Mouse (Mus musculus) layer of hippocampus, postnatal 25 days (tissue): ENCODE measurements at regions not wholly inside any gene's neighbourhood (a gene's known extent, or its start where the extent isn't known, plus 50 kb on each side); places are given as distances from the start of the nearest gene placed in this dataset.

Source experiments
- DNase-seq, 2 experiments: peaks; one replicate each; pipeline ENCODE4 v3.0.0; 2022; ENCODE audit warnings: mixed read lengths in 2 of 2, low spot score in 1 of 2; ENCODE audit errors: extremely low spot score in 1 of 2

DNA sequence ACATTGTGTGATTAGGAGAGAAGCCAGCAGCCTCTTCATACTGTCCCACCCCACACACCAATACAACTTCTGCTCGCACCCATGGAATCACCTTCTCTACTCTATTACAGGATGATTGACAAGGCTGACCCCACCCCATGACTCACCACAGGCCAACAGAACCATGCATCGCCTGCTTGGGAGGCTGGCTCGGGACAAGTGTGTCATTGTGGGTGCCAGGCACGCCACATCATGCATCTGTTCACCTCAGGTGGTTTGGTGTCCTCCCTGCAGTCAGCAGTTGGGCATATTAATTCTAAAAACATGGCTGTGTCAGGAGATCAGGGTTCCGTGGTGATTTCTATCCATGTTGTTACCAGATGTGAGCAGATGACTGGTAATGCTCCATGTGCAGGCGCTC is 215.3 kb upstream of the Sulf2 start:
- no peak for DNase-seq

DNA sequence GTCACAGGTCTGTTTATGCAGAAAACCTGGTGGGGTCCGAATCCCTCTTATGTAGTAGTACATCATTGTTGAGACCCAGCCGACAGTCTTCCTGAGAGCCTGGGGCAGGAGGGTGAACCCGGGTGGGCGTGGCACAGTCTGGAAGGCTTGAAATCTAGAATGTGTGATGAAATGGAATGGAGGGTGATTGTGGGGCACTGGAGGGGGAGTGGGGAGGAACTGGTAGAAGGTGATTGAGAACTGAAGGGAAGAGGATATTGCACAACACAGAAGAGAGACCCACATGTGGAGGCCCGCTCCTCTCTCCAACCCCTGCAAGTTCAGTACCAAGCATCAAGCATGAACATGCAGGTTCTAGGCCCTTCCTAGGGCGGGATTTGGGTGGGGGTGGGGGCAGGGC is 206.2 kb upstream of the Sulf2 start:
- no peak for DNase-seq

DNA sequence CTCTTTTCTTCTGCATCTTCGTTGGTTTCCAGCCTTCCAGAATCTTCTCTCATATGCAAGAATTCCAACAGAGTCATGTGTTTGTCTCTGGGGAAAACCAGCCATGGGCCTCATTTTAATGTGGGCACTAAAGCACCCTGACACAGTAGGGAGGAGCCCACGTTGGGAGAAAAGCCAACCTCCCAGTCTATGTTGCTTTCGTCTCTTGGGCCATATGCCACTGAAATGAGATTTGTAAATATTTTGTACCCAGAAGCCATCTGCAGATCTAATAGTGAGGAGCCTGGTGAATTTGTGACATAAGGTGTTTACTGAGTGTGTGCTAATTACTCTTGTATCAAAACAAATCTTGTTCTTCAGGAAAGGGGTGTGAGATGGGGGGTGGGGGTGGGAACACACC is 205.3 kb upstream of the Sulf2 start:
- peak in 1 of 2 experiments; percentile 24 for DNase-seq

DNA sequence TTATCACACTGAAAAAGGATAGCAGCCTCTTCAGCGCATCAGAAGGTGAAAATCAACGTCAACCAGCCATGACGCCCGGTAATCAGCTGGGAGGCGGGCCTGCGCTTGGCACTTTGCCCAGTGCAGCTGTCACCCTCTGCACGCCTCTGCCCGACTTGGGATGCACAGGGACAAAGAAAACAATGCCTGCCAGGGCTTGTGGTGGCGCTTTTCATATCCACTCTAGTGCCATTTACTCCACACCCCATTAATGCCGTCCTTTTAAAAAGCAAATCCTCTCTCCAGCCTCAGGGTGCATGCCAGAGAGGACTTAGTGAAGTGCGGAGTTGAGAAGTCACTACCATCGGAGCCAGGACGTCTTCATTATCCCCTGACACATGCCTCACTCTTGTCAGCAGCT is 204.5 kb upstream of the Sulf2 start:
- DNase-seq, result no peak

DNA sequence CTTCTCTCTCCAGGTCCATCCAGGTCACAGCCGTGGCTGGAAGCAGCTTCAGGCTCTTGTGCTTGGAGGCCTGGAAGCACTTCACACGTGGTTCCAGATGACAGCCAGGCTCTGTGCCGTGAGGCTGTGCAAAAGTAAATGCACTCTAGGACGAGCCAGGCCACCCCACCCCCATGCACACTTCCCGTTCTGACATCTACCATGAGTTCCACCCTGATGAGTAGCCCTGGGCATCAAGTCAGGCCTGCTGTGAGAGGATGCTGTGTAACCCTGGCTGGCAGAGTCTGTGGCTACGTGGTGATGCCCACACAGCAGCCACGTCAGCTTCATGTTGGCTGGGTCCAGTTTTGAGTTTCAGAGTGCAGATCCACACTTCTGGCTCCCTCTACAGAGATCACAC is 202.4 kb upstream of the Sulf2 start:
- no peak for DNase-seq

DNA sequence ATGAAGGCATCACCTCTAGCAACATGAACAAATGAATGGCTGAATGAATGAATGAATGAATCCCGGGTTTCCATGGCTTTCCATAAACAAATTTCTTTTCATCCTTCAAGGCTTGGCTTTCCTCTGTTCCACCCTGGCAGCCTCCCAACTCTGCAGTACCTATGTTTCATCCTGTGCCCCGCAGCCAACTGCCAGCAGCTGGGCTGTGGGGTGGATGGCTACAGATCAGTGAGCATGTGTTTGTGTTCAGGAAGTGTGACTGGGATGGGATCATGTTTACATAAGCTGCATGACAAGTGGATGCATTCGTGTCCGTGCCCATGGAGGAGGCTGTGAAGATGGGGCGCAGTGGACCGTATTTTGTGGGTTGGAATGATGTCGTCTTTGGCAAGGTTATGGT is 200.5 kb upstream of the Sulf2 start:
- DNase-seq, result no peak

DNA sequence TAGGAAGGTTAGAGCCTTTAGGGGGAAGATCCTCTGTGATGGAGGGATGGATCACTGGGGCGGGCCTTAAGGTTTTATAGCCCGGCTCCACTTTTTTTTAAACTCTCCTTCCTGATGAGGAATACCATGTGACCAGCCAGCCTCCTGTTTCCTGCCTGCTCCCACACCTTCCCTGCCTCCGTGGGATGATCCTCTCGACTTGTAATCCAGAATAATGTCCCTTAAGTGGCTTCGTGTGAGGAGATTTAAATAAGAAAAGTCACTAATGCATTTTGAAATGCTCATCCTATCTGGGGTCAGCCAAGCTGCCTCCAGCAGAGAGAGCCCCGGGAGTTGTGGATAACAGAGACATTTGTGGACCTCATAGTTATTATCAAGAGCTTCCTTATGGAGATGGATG is 200.0 kb upstream of the Sulf2 start:
- DNase-seq, result no peak

DNA sequence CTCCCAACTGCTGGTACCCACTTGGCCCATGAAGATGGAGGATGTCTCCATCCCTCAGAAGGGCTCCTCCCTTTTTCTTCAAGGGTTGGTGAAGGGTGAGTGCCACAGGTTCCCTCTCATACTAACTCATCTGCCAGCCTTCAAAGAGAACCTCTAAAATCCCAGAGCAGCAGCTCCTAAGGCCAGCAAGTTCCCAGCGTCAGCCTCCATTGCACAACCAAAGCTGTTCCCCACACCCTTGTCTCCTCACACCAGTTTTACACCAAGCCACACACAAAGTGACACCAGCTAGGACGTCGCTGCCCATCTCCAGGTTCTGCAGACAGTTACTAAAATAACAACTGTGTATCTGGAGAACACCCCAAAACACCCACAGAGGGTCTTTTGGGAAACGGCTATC is 198.9 kb upstream of the Sulf2 start:
- no peak for DNase-seq

DNA sequence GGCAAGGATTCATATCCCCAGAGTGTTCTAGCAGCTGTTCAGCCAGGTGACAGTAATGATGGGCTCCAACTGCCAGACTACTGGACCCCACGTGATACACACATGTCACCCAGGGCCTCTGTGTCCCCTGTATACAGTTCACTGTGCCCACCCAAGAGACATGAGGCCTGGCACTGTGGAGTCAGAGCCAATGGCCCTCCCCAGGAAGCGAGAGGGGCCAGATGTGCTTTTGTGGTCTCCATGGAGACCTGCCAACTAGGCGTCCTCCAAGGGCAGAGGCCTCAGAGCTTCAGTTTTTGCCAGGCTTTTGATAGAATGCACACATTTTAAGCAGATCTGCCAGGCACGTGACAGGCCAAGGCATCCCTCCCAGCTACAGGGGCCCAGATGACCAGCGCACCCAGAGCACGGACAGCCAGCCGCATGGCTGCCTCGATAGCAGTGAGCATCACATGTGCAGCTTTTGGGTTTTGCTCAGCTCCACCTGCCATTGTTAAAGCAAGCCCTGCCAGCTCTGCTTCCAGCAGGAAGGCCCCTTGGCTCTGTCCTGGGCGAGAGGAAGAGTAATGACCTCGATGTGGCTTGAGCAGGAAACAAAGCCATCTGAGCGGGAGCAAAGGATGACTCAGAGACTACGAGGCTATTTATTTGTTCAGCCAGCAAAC is 198.1 kb upstream of the Sulf2 start:
- DNase-seq, result no peak

DNA sequence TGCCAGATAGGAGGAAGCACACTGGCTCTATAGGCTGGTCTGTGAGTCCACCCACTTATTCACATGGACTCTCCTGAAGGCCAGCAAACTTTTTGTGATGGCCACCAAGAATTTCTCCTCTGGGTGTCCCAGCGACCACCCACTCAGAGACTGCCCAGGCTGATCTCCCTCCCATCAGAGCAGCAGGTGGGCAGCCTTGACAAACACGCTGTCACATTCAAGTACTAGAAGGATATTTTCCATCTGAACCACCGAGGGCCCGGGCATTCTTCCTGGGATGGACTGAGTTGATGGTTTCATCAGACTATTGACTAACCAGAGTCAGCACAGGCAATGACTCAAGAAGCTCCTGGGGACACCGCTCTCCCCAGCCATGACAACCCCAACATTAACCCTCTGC is 196.5 kb upstream of the Sulf2 start:
- DNase-seq, result no peak

DNA sequence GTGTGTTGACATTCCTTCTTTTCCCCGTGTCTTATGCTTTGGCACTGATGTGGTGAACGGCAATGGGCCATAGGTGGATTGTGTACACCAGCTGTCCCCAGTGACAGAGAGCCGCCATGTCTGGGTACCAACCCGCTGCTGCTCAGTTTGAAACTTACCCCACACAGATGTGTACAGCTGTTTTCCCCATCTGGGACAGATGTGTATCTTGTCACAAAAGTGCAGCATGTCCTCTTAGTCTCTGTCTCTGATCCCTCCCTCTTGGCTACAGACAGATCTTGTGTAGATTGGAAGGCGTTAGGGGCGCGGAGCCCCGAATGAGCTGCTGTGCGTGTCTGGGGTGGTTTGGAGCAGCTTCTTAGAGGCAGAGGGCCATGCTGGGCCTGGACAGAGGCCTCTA is 196.1 kb upstream of the Sulf2 start:
- DNase-seq, result no peak

DNA sequence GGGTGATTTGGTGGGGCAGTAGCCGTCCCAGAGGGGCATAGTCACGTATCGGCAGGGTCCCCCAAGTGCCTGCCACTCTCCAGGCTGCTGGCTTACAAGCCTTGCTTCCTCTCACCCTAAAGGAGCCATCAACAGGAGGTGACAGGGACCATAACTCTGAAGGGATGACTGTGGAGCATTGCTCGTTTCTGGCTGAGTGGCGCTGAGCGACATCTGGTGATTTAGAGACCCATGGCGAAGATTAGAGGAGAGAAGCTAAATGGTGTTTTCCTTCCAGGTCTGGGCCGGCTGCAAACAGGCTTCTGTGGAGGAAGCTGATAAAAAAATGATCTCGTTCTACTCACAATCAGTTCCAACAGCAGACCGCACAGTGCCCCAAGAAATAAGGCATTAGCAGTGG is 193.2 kb upstream of the Sulf2 start:
- DNase-seq, result no peak

DNA sequence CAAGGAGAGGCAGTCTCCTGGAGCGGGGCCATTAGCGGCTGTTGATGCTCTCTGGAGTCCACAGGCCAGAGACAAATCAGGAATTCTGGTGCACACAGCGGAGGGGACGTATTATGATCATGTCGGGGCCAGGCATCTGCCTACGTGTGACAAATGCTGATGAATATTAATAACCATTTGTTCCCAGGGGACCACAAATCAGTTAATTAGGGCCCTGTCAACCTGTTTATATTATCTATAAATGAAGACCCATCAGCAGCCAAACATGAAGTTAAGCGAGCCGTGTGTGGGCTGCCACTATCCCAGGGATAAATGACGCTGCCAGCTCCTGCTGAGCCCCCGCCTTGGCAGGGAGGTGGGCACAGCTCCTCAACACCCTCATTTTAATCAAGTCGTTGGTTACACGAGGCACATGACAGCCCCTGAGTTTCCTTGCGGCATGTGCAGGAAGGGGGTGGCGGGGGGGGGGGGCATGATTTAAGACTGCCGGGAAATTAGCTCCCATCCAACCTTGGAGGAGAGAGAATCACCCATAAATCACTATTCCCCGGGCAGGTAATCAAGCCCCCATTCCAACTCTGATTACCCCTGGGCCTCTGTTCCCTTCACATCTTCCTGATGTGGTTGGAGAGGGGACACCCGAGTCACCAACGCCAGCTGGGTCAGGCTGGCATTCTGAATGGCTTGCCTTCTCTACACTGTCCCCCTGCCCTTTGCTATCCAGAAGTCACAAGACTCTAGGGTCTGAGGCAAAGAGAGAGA is 191.1 kb upstream of the Sulf2 start:
- DNase-seq, result no peak

DNA sequence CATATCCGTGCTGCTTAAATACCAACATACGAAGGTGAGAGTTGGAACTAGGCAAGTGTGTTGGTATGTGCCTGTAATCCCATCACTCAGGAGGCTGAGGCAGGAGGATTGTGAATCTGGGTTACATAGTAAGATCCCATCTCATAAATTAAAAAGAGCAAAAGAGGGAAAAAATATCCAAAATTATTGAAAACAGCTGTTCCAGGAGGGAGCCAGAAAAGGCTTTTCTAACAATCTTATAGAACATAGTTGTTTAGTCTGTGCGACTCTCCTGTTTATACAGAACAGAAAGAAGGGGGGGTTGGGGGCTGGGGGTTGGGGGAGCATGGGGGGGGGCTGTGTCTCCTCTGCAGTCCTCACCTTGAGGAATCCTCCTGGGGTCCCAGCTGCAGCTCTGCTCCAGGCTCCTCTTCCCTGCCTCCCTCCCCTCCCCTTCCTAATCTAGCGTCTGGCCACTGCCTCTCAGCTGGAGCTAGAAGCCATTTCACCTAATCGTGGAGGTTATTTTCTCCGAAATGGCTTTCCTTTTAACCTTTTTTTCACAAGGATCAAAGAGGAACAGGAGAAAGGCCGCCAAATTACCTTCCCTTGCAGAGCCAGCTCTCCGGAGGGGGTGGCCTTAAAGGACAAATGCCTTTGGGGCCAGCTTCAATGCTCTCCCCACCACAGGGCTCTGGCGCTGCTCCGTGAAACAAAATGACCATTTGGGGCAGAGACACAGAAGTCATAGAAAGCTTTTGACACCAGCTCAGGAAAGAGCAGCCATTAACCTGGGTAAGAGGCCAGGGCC is 188.3 kb upstream of the Sulf2 start:
- DNase-seq, result no peak

DNA sequence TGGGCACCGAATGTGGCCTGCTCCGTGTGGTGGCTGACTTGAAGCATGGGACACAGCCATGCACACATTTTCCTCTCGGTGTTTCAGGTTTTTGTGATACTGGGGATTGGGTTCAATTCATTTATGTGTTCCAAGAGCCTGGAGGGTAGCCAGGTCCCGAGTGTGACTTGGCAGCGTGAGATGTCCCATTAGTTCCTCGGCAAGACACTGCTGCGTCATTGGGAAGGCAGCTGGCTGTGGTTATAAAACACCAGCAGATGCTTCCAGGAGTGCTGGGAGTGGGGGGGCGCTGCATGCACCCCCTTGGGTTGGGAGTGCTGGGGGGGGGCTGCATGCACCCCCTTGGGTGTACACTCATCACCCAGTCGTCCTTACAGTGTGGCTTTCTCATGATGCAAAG is 186.9 kb upstream of the Sulf2 start:
- peak in 1 of 2 experiments; percentile 58 for DNase-seq

DNA sequence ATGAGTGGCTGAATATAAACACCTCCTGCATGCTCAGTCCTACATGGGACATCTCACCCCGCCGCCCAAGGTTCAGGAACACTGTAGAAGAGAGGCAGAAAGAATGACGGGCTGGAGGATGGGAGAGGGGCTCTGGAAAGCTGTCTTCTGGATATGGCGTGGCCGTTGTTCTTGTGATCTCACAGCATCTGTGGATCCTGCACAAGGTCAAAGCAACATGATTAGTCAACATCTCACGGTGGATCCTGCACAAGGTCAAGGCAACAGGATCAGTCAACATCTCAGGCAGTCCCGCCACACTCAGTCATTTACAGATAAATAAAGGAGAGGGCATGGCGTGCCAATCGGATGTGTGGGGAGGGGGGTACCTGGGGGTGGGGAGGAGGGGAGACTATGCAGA is 184.7 kb upstream of the Sulf2 start:
- DNase-seq, result no peak

DNA sequence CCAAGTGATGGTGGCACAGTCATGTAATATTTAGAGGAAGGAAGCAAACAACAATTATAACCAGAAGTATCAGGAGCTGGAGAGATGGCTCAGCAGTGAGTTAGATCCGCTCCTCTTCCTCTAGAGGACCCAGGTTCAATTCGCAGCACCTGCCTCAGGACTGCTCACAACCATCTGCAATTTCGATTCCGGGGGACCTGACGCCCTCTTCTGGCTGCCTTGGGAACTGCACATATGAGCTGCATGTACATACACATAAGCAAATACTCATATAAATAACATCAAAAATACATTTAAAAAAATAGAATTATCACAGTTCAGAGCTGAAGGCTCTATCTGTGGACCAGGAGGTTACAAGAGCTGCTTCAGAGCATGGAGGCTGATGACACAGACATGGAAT is 184.0 kb upstream of the Sulf2 start:
- no peak for DNase-seq

DNA sequence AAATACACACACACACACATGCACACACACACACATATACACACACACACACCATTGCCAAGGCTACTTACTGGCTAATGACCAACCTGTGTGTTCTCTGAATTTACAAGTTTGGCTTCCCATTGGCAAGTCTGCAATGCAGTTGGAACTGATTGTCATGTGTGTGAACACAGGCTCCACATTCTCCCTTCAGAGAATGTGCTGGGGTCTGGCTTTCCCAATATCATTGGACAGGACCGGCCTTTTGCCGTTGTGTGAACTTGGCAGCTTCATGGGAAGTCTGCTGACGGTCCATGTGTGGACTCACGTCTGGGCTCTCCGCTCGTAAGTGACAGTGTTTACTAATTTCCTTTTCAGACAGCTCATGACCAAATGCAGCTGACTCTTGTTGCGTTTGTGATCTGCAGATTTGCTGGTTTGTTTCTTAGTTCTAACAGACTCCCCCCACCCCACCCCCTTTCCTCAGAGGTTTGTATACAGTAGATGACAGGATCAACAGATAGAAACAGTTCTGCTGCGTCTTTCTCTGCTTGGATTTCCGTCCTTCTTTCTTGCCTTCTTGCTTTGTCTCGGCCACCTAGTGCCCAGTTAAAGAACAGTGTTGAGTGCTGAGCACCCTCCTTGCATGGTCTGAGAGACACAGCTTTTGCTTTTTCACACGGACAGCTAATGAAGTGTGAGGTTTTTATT is 183.1 kb upstream of the Sulf2 start:
- DNase-seq, result no peak

DNA sequence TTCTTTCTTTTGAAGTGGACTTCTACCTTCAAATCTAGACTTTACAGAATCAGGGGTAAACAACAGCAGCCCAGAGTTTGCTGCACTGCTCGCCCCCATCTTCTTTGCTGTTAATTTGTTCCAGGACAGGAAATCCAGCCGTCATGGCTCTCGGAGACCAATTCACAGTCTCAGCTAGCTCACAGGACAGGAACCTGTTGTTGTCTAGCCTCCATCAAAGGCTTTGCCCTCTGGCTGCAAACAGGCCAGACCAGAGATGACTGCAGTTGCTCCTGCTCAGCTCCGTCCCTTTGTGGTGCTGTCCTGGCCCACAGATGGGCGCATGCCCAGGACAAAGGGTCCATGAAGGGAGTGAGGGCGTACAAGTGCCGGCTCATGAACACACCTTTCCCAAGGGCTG is 182.2 kb upstream of the Sulf2 start:
- no peak for DNase-seq

DNA sequence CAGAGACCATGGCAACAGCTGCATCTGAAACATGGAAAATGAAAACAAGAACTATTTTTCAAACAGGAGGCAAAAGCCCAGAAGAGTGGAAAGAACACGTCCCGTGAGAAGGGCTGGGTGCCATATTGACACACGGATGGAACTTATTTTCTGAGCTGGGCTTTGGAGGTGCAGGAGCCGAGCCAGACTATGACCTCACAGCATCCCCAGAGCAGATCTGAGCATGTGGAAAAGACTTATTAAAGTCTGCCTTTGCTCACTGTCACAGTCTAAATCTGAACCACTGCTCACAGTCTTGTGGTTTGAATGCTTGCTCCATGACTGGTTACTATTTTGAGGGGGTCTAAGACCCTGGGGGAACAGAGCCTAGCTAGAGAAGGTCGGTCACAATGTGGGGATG is 180.2 kb upstream of the Sulf2 start:
- DNase-seq, result no peak

DNA sequence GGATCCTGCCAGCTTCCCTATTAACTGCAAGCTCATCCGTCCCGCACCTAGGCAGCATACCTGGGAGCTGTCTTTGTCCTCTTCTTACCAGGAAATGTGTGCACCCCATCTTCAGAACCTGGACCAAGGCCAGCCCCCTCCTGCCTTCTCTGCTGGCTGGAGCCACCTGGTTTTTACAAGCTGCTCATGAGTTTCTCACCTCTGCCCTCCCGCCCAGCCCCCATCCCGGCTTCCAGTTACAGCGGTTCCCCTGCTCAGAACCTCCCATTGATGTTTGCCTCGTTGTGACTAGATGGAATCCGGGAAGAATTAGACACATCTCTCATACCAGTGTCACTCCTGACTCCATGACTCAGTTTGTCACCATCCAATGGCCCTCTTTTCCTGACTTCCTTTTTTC is 179.1 kb upstream of the Sulf2 start:
- DNase-seq, result no peak
